Mouse (Mus musculus) heart, adult 11 months (tissue): ENCODE results near the gene Ergic1.

Source experiments
- DNase-seq: peaks from one replicate; pipeline ENCODE4 v3.0.0; 2022

The Ergic1 gene

DNA sequence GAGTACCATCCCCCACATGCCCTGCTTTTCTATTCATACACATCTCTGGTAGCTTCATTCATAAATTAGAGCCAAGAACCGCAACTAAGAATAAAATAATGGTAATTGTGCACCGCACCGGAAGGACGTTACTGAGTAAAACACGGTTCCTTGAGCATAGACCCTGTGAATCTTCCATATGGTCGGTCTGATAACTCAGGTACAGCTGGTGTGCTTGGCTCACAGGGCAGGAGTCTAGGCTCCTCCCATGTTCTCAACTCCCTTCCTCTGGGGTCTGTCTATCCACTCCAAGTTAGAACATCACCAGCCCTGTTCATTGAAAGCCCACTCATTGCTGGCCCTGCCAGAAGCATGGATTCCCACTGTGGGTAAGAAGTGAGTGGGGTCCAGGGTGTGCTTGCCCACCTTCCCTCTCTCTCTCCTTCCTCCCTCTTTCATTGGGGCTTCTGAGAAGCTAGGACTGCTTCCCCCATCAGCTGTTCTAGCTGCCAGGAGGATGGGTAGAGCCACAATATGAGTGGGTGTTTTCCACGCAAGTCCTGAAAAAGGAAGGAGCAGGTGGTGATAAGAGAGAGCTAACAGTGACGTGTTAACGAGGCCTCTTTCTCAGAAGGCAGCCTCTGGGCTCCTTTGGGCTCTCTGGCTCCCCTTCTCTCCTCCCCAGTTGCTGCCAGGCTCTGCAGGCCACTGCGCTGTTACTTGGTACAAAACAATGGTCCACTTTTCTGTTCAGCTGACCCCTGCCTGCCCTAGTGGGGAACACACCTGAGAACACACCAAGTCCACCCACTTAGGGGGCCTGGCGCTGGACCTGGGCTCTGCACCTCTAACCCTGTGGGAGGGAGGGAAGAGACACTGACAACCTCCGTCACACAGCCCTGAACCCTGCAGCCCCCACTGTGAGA lies 14.7 kb downstream of the Ergic1 start:
- peak; percentile 94 for DNase-seq

DNA sequence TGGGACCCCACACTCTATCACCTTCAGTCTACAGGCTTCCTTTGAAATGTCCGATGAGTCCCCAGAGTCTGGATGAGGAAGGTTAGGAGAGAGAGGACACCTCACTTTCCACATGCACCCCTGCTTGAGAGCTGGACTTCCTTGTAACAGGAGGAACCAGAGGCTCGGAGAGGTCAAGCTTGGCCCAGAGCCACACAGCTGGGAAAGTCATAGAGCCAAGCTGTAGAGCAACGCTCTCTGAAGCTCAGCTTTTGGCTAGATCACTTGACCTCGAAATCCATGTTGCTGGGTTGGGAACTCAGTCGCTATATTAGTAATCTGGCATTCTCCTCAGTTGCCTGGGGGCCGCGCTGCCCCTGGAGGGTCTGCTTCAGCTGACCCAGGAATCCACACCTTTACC lies 15.5 kb downstream of the Ergic1 start:
- DNase-seq = peak; percentile 99

DNA sequence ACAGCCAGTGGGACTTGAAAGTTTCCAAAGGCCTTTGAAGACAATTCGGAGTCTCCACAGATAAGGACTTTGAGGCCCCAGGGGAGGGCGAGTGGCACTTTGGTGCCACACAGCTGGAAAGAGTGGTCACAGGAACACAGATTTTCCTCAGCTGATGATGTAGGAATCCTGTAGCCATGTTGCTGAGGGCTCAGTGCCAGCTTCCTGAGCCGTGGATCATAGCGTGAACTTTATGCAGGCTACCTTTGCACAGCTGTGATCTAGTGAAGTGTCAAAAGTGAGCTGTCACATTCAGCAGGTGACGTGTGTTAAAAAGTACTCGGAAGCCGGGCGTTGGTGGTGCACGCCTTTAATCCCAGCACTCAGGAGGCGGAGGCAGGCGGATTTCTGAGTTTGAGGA lies 16.0 kb downstream of the Ergic1 start:
- peak; percentile 94 for DNase-seq

DNA sequence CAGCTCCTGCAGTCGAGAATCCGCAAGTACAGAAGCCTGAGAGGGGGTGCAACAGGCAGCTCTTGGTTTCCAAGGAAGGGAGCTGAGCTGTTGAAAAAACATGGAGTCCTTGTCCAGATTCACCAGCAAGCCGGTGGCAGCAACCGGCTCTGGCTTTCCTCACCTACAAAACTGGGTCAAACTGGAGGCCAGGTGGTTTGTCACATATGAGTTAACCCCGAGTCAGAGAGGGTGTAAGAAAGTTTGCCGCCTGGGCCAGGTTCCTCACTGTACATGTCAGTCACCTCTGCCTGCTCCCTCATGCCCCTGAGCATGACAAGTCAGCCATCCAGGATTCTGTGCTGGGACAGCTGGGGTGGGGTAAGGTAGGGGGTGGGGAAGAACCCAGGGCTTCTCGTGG lies 16.9 kb downstream of the Ergic1 start:
- DNase-seq = peak; percentile 89

DNA sequence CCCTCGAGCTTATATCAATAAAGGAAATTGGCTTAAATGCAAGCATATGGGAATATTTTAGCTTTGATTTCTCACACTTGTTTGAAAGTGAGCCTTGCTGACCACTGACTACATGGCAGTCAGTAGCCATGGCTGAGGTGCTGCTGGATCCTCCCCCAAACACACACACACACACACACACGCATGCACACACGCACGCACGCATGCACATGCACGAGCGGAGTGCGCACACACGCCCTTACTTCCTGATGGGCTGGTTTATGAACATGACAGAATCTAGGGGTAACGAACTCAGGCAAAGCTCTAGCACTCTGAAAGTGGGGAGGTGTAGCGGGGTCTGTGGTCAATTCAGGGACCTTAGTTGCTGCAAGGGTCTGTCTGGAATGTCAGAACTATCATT lies 17.5 kb downstream of the Ergic1 start:
- peak; percentile 83 for DNase-seq

DNA sequence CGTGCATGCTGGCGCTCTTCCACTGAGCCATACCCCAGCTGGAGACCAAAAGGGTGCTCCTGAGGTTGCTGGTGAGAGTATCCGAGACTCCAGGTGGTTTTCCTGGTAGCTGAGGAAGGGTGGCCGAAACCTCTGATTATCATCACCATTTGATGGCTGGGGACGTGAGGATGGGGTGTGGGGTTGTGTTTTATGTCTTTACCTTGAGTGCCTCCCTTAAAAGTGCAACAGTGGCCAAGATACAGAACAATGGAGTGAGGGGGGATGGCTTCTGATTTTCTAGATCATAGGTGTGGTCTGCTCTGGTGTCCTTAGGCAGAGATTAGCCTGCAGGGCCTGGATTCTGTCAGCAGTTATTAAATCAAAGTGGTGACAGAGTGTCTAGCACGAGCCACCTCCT lies 18.1 kb downstream of the Ergic1 start:
- peak; percentile 95 for DNase-seq

DNA sequence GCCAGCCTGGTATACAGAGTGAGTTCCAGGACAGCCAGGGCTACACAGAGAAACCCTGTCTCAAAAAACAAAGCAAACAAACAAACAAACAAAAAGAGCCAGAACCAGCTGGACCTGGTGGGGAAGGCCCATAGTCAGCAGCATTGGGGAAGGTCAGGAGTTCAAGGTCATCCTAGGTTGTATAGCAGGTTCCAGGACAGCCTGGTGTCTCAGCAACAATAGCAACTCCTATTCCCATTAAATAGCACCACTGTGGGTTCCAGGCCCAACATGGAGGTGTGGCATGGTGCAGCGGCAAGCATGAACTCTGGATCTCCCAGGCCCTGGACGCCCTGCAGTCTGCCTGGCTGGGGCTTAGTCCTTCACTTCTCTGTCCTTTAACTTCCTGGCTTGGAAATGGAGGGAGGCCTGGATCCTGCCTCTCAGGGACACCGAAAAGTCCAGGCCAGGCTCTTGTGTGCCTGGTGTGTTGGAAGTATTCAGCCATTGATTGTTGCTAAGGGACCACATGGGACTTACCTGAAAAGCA lies 19.6 kb downstream of the Ergic1 start:
- peak; percentile 86 for DNase-seq

DNA sequence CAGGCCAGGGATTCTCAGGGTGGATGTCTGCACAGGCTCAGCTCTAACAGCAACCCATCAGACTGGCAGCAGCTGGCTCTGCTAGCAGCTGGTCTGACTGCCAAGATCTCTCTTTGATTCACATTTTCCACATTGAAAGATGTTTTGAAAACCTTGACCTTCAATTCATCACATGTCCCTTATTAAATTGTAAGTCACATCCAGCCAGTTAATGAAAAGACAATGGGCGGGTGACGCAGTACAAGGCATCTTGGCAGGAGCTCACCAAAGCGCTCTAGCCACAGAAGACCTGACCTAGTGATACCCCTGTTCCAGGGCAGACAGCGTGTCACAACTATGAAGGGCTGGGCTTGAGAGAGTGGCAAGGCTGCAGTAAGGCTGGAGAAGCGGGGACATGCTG lies 21.0 kb downstream of the Ergic1 start:
- peak; percentile 98 for DNase-seq

DNA sequence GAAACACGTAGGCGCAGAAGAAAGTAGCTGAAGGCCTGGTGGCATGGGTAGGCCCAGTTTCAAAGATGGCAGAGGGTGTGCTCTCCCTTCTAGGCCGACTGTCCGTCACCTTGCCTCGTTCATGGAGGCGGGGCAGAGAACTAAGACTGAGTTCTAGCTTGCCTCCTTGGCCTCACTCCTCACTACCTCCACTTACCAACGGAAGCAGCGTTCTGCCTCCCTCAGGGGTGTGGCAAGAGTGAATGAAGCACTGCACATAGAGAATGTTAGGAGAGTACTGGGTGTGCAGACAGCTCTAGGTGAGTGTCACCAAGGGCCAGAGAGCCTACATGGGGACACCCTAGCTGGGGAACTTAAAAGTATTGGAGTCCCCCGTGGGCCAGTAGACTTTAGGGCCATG lies 21.8 kb downstream of the Ergic1 start:
- peak; percentile 93 for DNase-seq

DNA sequence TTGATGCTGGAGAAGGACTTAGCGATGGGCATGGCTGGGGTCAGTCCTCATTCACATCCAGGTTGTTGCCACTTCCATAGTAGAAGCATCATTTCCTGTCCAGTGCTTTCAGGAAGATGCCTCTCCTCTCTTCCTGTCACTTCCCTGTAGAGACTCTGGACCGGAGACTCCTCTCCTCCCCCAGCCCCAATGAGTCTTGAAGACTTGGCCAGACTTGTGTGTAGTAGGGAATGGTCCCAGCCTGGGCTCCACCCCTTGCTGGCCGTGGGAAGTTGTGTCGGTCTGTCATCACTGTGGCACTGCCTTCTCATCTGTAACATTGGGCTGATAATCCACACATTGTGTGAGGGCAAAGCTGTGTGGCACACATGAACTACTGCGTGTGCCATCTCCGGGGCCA lies 22.3 kb downstream of the Ergic1 start:
- peak; percentile 97 for DNase-seq

DNA sequence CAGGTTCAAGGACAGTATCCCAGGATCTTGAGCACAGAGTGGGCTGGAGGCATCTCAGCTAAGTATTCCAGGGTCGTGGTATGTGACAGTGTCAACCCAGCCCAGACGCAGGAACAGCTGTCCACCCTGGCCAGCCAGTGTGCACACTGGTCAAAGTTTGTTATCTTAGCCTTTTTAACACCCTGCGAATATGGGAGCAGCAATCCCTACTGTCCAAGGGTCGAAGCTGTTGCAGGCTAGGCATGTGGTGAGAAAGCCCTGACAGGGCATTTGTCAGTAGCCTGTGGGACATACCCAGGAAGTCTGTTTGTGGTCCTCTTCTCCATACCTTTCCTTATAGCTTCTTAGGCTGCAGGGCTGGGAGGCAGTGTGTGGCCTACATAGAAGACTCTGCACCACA lies 22.8 kb downstream of the Ergic1 start:
- no peak for DNase-seq

DNA sequence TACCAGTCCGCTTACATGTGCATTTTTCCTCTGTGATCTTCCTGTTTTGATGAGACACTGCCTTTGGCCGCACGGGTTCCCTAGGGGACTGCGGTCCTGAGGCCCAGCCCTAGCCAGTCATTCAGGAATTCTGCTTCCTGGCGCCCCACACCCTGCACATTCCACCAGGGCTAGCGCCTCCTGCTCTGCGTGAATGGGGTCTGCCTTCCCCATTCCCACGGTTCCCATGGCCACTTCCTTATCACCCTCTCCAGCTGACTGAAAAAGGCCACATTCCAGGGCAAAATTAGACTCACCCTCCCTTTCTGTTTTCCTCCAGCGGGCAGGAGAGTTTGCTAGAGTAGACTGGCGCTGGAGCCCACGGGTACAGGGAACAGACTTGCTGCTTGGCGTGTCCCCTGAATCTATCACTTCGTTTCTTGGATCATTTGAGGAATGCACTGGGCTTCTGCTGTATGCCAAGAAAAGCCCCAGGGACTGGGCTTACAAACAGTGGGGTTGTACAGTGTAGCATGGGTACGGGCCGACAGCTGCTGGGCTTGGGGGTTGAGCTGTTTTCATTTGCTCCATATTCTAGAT lies 23.4 kb downstream of the Ergic1 start:
- DNase-seq = peak; percentile 100

DNA sequence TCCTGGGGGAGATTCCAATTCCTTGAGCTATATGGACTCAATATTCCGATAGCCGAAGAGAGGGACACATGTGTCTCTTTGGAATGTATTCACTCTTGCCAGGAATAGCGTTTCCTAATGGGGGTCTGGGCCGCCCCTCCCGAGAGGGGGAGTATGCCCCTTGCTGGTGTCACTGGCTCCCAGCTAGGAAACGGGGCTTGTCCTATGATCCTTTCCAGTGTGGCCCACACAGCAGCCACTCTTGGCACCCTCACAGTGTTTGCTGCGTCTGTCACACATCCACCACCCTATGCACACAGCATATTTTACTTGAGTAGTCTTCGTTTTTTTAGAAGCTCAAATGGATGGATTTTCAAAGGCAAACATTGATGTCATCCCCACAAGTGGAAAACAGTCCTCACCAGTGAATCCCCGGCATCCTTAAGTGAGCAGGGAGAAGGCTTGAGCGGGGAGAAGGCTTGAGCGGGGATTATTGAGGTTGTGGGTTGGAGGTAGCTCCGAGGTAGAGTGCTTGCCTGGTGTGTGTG lies 26.7 kb downstream of the Ergic1 start:
- DNase-seq = peak; percentile 83

DNA sequence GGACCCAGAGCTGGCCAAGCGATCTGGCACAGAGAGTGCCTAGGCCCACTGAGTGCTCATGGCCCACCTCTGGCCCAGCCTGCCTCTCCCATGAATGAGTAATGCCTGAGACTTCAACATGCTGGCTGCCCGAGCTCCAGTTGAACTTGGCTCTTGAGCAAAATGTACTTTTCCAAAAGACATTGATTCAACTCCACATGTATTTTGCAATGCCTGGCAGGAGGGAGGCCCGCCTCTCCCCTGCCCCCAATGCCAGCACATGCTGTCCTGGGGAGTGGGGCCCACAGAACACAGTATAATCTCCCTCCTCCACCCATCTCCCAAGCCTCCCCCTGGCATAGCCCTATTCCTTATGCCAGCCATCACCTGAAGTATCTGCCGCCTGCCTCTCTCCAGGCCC lies 31.2 kb downstream of the Ergic1 start:
- peak; percentile 98 for DNase-seq

DNA sequence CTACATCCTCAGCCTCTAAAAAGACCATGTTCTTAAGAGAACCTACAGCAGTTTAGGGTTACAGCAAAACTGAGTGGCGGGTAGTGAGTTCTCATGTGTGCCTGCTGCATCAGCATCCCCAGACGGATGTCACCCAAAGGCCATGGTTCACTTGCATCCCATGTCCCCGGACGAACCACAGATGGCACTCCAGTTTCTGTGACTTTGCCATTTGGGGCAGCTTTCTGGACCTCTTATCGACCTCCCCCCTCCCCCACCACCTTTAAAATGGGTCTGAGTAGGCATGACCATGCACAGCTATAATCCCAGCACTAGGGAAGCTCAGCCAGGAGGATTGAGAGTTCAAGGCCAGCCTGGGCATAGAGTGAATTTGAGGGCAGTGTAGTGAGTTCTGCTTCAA lies 31.9 kb downstream of the Ergic1 start:
- no peak for DNase-seq

DNA sequence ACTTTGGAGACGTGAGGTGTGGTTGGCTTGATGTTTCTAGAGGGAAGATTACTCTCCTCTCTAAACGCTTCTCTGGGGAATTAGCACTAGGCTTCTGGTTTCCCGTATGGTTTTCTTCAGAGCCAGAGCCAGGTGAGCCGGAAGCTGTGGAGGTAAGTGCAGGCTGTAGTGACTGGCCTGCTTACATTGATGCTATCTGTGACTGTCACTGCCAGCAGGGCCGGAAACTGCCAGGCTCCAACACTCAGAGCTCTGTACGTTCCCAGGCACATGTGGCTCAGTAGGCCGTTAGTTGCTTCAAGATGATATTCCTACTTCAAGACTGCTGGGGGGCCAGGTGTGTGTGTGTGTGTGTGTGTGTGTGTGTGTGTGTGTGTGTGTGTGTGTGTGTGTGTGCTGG lies 32.9 kb downstream of the Ergic1 start:
- no peak for DNase-seq

DNA sequence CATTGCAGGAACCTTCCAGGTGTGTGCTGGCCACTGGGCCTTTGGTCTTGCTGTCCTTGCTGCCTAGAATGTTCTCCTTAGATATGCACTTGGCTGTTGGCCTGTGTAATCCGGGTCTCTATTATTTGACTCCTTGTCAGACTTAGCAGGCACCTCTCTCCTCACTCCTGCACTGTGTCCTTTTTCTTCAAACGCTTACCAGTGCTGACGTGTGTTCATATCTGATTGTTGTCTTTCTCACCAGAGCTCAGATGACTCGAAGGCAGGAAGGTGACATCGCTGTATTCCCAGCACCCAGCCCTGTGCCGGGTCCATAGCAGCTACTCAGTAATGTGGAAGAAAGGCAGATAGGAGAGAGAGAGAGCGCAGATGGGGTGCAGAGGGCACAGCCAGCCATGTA lies 33.7 kb downstream of the Ergic1 start:
- DNase-seq = peak; percentile 92

DNA sequence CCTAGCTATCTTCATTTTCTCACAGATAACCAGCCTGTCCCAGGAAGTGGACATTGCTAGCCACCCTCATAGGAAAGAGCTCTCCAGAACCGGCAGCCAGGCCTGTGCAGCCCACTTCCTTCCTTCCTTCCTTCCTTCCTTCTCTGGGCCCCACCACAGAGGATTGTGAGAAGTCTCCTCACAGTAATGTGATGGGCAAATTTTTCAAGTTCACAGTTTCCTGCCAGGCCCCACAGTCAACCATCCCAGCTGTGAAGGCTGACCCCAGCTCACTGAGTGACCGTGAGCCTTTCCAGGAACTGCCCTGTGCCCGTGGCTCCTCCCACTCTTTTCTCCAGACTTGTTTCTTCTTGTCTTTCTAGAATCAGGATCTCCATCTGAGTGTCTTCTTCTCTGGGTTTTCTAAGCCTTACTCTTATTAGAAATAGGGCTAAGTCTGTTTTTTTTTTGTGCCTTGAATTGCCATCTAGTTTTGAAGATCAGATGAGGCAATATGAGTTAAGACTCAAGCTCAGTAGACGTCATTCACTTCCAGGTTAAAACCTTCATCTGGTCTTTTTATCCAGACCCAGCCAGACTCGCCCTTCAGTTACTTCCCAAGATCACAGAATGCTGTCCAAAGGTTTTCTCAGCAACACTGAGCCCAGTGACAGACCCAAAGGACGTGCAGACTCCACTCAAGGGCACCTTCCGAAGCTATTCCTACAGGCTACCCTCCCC lies 34.3 kb downstream of the Ergic1 start:
- DNase-seq = peak; percentile 97

DNA sequence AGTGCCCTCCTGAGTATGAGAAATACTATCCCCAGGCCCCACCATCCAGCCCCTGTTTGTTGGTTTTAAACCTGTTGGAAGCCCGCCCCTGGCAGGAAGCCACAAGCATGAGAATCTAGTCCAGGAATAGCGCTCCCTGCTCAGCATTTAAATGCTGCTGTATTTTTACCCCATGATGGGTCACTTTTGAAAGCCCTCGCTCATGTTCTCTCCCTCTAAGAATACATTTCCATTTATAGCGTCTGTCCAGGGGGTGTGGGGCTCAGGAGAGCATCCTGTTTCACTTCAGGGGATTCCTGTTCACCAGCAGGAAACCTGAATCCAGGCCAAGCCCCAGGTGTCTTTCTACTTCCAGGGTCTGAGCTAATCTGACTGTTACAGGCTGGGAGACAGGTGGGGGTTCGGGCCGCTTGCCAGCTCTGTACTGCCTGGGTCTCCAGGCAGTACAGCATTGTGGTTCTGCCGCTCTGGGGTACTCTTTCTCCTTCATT lies 34.9 kb downstream of the Ergic1 start:
- DNase-seq = peak; percentile 99

DNA sequence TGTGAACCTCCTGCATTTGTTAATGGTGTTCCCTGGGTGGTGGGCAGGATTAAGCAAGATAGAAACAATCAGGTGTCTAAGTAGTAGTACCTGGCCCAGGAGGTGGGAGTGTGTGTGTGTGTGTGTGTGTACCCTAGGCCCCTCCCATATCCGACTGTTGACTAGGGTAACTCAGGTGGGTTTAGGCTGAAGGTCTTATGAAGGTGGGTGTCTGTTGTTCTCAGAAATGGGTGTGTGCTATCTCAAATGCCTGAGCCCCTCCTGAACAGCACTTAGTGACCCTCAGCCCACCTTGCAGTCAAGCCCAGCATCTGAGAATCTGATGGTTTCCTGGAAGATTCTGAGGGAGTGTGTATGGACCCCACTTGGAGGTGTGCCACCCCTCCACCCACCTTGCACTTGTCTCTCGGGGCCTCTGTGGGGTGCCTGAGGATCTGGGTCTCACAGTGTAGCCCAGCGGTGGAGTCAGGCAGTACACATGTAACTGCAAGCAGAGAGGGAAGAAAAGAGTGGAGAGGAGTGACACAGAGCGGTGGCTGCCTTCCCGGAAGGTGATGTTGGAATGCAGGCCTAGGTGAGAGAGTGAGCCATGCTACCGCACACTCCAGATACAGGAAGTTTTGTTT lies 35.7 kb downstream of the Ergic1 start:
- peak; percentile 94 for DNase-seq

DNA sequence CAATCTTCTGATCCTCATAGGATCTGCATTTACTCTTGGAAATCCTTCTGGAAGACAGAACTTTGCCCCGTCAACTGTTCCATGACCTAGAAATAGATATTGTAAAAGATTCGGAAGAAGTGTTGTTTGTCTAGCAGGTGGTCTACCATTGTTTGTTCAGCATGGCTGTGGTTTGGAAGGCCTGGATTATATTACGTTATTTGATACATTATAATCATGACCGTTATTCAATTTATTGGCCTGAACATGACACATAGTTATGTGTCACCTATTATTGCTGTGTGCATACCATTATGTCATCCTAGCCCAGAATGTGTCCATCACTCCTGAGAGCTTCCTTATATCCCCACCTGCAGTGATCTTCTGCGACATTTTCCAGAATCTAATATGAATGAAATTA lies 37.6 kb downstream of the Ergic1 start:
- no peak for DNase-seq

DNA sequence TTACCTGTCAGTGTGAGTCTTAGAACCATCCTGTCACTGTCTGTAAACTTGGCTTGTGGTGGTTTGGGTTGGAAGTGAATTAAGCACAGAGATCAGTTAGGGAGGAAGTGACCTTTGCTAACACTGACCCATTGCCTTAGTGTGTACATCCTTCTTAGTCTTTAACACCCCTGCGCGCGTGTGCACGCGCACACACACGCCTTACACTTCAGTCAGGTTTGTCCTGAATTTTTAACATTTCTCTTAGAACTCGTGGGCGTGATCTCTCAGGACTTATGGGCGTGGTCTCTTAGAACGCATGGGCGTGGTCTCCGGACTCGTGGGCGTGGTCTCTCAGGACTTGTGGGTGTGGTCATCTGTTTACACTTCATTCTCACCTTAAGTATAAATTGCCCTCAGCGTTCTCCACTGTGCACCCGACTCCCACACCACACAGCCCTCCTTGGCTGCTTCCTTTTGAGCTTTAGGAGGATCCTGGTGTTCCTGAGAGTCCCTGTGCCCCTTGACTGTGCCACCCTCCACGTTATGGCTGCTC lies 39.7 kb downstream of the Ergic1 start:
- peak; percentile 86 for DNase-seq
